Mouse (Mus musculus): ENCODE data around the gene Sec22b.

Sec22b gene

DNA sequence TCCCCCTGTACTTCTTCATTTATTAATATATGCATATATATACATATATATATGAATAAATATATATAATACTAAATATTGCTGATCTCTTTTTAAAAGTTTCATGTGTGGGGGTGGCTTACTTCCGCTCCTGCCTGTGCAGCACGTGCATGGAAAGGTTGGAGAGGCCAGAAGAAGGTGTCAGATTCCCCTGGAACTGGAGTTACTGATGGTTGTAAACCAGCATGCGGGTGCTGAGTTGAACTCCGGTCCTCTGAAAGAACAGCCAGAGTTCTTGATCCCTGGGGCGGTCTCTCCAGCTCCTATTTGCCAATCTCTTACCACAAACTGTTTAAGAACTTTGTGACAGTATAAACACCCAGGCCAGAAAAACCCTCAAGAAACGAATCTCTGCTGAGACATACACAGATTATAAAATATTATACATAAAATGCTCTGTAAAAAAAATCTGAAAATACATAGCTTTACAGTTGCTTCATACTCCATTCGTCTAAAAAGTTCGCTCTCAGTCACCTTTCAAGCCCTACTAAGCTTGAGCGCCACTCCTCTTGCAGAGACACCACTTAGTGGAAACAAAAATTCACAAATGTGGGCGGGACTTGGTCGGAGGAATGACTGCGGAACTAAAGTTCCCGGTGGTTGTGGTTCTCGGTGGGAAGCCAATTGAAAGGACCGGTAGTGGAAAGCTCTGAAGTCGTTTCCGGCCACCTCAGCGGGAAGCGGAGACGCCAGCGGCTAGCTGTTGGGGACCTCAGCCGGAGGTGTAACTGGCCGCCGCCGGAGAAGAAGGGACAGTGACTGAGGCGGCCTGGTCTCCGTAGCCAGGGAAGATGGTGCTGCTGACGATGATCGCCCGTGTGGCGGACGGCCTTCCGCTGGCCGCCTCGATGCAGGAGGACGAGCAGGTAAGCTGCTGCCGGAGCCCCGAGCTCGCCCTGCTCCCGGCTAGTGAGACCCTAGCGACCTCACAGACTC, at the start of gene Sec22b:
Gene Sec22b (plus strand): TSS at position 675 of the 975 bp plus-strand sequence.
- DNase-seq: peak; percentile 90

DNA sequence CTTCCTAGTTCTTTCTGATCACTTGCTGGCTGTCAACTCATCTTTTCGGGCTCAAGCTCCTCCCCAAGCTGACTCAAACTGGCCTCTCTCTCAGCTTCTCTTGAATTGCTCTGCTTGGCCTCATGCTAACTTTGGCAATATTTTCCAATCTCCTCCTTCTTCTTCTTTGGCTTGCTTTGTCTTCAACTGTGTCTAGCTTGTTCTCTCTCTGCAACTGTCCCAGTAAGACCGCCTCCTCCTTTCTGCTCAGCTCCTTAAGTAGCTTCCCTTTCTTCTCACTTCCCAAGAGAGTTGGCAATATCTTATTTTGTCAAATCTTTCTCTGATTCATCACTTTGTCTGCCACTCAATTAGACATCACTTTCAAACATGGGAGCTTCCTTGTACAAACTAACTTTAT, 49.2 kb upstream of the Sec22b start:
- DNase-seq: no peak

DNA sequence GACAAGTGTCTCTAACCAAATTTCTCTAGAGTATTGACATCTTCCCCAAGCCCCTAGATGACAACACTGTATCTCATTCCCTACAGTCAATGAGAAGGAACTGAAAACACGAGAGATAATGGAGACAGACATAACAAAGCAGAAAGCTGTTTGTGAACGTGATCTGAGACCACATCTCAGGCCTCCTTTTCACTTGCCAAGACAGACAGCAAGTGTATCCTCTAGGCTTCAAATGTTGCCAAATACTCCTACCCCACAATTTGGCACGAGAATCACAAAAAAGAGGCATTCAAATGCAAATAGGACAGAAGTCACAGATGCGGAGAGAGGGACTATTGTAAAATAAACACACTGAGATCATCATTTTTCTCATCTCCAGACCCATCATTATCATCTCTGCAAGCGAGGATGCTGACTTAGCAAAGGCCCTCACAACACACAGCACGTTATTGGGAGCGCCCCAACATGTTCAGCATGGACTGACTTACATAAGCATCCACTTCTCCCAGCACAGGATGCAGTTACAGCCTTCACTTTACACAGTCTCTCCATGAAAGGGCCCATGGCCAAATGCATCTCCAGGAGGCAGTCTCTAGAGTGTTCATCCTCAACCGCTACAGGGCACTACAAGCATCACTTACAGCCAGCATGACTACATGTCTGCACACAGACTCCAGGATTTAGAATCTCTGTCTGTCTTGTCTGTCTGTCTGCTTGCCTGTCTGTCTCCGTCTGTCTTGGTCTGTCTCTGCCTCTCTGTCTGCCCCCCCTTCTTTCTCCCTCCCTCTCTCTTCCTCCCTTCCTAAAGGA, 46.2 kb upstream of the Sec22b start:
- peak; percentile 86 for DNase-seq

GRCm38 (mm10) chr3:97859400-97859799, 41.6 kb upstream of the Sec22b start:
- no peak for DNase-seq

GRCm38 (mm10) chr3:97860820-97861451, 40.1 kb upstream of the Sec22b start:
- DNase-seq: no peak

DNA sequence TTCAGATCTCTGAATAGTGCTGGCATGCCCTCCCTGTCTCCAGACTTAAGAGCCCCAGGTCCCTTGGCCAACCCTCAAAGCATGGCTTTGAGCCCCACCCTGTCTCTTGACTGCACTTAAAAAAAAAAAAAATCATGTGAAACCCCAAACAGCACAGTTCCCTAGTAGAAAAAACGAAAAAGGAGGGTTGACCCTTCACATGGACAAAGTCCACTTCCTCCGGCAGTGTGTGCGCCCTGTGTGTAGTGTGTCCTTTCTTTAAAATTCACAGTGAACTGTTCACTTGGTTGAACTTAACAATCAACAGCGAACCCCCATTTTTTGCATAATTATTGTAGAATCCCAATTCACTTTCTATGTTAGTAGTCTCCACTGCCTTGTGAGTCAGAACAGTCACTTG, 34.3 kb upstream of the Sec22b start:
- no peak for DNase-seq

DNA sequence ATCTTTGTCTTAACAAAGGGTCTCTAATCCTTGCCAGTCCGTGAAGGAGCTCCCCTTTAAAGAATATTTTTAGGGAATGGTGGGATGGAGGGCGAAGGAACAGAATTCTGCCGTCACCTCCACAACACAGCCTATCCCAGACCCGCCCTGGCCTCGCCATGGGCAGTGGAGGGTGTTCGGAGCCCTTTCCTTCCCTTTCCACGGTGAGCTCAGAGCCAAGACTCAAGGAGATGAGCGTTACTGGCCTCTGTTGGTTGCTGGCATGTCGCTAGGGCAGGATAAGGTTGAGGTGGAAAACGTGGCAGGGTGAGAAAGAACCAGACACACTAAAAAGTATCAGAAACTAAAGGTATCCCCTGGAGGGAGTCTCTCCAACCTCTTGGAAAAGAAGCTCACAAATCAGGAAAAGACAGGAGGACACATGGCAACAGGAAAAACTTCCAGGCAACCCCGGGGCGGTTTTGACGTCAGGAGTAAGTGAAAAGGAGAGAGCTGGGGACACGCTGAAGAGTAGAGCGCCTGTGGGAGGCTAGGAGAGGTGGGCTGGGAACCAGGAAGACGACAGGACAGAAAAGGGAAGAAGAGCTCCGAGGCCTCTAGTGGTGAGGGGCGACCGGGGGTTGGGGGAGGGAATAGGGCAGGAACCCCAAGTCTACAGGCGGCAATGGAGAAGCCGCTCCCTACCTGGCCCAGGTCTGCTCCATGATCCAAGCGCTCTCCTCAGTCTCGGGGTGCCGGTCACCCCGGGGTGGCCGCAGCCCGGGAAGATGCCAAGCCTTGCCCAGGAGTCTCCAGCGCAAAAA, 33.6 kb upstream of the Sec22b start:
- peak; percentile 35 for DNase-seq

DNA sequence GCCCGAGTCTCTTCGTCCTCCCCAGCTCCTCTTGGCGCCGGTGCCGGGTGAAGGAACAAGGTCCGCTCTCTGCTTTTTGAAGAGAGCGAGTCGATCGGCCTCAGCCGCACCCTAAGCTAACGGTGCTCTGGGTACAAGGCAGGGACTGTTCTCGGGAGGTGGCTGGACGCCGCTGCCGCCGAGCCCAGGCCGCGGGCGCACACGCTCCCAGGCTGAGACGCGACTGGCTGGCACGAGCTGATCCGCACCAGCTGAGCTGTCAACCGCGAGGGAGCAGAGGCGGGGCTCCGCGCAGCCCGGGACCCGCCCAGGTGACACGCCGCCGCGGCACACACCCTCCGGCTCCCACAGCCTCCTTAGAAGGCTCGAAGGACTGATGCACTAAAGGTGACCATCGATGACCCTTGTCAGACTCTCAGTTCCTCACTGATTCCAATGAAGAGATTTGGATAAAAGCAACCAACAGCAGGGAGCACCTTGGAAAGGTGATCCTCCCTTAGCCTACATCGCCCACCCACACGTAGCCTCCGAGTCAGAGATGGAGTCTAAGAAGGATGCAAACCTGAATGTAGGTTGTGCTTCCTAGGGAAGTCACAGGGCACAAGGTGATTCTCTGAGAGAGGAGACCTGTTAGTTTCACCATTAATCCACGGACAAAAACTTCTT, 32.8 kb upstream of the Sec22b start:
- peak; percentile 66 for DNase-seq

DNA sequence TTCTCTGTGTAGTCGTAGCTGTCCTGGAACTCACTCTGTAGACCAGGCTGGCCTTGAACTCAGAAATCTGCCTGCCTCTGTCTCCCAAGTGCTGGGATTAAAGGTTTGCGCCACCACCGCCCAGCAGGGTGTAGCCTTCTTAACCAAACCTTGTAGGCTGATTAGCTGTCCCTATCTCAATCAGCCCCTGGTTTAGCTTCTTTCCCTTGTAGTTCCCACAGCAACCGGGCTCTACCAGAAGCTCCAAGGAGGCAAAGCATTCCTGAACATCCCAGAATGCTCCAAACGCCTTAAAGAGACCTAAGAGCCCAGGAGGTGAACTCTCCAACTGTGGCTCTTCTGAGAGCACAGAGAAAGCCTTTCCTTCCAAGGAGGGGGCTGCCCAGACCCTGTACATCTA, 32.3 kb upstream of the Sec22b start:
- no peak for DNase-seq

DNA sequence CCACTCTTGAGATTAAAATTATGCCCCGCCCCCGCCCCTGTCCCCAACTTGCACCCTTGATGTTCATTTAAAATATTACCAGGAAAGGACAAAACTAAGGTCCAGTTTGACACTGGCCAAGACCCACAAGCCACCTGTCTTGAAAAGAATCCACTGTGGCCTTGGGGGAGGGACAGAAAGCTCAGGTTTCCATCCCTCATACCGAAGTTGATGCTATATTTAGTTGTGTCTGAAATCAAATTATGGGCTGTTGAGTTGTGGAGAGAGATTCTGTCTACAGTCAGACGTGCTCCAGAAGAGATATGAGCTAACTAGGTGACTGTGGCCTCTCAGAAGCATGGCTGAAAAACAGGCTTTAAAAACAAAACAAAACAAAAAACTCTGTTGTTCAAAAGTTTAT, 31.3 kb upstream of the Sec22b start:
- no peak for DNase-seq

DNA sequence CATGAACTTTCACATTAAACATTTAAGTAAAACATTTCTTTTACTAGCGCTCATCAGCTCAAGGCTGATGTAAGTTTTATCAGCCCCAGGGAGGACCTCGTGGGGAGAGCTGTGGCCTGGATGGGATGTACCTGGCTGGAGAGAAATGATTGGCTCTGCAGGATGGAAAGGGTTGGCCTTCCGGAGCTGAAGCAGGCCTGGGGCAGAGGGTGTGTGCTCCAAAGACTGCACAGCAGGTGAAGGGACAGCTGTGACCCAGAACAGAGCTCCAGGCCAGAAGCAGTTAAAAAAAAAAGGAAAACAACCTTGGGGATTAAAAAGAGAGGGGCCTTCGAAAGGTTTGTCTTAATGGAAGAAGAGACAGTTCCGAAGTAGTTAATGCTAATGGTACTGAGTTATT, 26.2 kb upstream of the Sec22b start:
- no peak for DNase-seq

- DNase-seq: no peak
These were observed 24.7 kb upstream of the Sec22b start for GRCm38 (mm10) chr3:97876259-97876658.

DNA sequence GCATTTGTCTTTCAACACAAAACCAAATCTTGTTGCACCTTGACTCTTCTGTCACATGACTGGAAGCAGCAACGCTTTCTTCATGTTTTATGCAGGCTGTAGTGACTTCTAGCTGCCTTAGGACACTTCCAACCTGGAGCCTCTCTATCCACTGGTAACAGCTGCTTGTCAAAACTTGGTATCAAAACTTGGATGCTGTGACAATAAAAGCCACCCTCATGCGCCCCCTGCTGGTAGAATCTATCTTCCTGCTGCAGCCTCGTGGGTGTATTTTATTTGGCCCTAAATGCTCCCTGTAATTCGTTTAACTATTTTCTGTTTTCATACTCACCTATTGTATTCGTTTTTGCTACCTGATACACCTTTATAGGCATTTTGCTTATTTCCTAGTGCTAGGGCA, 21.8 kb upstream of the Sec22b start:
- peak; percentile 49 for DNase-seq

DNA sequence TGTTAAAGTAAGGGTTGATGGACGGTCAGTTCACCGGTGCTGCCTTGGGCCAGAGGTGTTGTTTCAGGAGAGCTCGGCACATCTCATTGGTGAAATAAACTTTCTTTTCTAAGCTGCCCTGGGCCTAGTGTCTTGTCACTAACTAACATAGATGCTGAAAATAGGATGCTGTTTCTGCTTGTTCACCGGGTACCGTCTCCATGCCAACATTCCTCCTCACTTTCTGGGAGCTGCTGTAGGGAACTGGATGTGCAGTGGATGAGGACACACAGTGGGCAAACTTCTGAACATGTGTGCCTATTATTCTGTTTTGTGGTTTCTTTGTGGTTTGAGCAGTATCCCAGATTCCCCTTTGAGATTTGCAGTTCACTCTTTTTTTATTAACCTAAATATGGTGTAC, 19.4 kb upstream of the Sec22b start:
- DNase-seq: no peak

GRCm38 (mm10) chr3:97887785-97888167, 13.2 kb upstream of the Sec22b start:
- peak; percentile 67 for DNase-seq

GRCm38 (mm10) chr3:97888168-97888901, 12.7 kb upstream of the Sec22b start, which contains the start of gene Pde4dip:
Pde4dip (minus strand) TSS chr3:97888707.
- DNase-seq: peak; percentile 91

DNA sequence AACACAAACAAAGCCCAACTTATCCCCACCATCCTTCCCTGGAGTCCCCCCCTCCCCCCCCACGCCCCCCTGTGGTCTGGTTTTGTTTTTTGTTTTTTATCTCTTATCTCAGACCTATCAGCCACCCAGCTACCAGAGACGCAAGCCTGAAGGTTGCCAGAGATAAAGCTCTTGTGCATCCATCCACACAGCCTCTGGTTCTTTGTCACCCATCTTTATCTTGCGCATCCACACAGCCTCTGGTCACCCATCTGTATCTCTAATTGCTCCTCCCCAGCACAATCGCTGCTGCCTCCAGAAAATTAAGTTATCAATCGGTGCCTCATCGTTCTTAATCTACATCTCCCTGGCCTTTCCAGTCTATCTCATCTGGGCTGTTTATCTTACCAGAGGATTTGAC, 10.8 kb upstream of the Sec22b start:
- no peak for DNase-seq

DNA sequence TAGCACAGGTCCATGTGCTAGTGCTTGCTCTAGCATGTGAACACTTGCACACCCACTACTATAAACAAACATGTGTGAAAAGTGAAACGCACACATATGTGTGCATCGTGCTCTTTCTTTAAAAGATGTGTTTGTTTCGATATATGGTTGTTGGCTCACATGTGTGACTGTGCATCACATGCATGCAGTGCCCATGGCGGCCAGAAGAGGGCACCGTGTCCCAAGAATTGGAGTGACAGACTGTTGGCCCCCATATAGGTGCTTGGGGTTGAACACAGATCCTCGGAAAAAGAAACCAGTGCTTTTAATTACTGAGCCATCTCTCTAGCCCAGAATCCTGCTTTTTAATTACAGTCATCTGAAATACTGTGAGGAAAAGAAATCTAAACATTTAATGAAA, 6.3 kb upstream of the Sec22b start:
- no peak for DNase-seq

DNA sequence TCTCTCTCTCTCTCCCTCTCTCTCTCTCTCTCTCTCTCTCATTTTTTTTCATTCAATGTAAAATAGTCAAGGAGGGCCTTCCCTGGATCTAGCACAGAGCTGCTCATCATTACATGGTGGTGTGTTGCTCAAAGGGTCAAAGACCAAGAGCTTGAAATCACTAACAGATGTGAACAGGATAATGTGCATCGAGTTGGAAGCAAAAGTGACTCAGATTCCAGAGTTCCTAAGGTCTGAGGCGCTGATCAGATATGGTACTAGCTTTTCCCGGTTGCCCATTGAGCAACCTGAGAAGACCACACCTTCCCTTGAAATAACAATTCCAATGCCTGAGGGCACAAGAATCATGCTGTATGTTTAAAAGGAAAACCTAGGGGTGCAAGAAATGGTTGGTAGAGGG, 2.6 kb upstream of the Sec22b start:
- no peak for DNase-seq

- no peak for DNase-seq
These were observed 596 bp downstream of the Sec22b start for GRCm38 (mm10) chr3:97901586-97901985.

DNA sequence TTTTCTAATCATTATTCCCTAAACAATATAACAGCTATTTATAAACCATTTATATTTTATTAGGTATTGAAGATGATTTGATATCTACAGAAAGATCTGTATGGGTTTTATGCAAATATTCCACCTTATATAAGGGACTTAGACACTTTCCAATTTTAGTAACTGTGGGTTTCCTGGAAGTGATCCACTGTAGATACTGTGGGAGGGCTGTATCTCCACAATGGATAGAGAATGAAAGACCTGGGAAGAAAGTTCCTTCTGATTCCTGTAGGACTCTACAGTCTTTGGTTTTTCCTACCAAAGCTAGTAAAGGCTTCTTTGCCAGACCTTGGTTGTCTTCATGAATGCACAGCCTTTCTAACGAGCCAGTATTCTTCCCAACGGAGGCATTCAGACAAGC, 8.7 kb downstream of the Sec22b start:
- DNase-seq: no peak
